Mouse (Mus musculus) hindbrain, embryonic 12.5 days (tissue): Measurements from ENCODE around the gene Pigk. TPM values are rescaled to one million over a fixed set of nuclear protein-coding genes. Genes with fewer than 3 reads are reported as not detected.
A peak's percentile ranks its signal among the peaks of the same experiment; 100 is the strongest.

Source experiments
- ATAC-seq: fragments of 200-750 bp; cut with Nextera tagmentation; 2 replicates; pipeline ENCODE4 v1.8.0; 2017; ENCODE audit warnings: moderate TSS enrichment; ENCODE audit not compliant: low FRiP score
- H3K27ac ChIP-seq: fragments of 300-500 bp; sonication (generic); 2 replicates; pipeline ENCODE4 v1.5.1; 2016; ENCODE audit warnings: mild to moderate bottlenecking
- H3K27me3 ChIP-seq: fragments of 300-500 bp; sonication (generic); 2 replicates; pipeline ENCODE4 v1.6.1; 2016; ENCODE audit warnings: mild to moderate bottlenecking
- H3K36me3 ChIP-seq: fragments of 300-500 bp; sonication (generic); 2 replicates; pipeline ENCODE4 v1.6.1; 2016; ENCODE audit warnings: mild to moderate bottlenecking
- H3K4me1 ChIP-seq: fragments of 300-500 bp; sonication (generic); 2 replicates; pipeline ENCODE4 v1.6.1; 2016
- H3K4me2 ChIP-seq: fragments of 300-500 bp; sonication (generic); replicated peaks from 2 replicates; pipeline ENCODE4 v1.6.1; 2016; ENCODE audit warnings: mild to moderate bottlenecking
- H3K4me3 ChIP-seq: fragments of 300-500 bp; sonication (generic); 2 replicates; pipeline ENCODE4 v1.5.1; 2016; ENCODE audit warnings: mild to moderate bottlenecking
- H3K9ac ChIP-seq: fragments of 300-500 bp; sonication (generic); 2 replicates; pipeline ENCODE4 v1.6.1; 2016; ENCODE audit warnings: mild to moderate bottlenecking, moderate library complexity
- H3K9me3 ChIP-seq: fragments of 300-500 bp; sonication (generic); replicated peaks from 2 replicates; pipeline ENCODE4 v1.6.1; 2016; ENCODE audit warnings: mild to moderate bottlenecking
- WGBS: fragments of 180-500 bp; shearing (Covaris S2); methylation state at CpG from one replicate; pipeline ENCODE4 v1.1.7; 2016; 5-methylcytosine and 5-hydroxymethylcytosine counted together
- polyA plus RNA-seq: library from polyadenylated mRNA; unstranded; fragments of >200 nt; fragmentation: Nextera tagmentation; extraction: Ambion mirVana; gene quantifications from 2 replicates; pipeline ENCODE4 v1.2.1, GENCODE M21; 2016

Pigk gene
- polyA plus RNA-seq, 1 experiment from 2014 or later: 46.1 TPM

DNA sequence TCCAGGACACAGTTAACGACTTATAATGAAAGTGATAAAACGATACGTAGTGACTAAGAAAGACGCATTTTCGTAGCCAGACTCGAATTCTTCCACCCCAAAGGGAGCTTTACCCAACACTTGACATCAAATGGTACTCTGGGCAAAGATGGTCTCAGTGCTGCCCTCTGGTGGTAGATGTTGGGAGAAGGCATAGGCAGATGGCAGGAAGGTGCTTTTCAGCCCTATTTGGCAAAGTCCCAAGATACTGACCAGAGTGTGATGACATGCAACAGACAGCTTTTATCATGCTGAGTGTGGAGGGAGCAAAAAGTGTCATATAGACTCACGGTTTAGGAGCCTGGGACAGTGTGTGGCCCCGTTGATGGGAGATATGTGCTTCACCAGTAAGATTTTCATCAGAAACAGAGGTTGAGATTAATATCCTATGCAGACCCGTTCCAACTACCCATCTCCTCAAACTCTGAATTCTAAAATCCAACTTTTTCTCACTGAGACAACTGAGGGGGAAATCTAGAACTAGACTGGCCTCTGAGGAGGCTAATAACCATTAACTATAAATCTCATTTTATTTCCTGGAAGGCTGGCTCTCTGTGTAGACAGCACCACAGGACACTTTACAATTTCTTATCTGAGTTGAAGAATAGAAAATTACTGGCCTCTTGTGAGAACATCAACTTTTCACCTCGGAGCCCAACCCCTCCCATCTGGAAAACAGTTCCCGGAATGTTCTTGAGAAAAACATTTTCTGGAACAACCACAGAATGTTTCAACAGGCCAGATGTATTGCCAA lies 244.7 kb downstream of the Pigk start:
- H3K36me3 ChIP-seq: no peaks in the 10 kb centered on the region
- no peak overlapping the region for H3K27ac ChIP-seq
- H3K4me3 ChIP-seq: no peak overlapping the region
- 73% methylated on average over 11 of the region's 11 CpGs for WGBS
- no peak for ATAC-seq
- no peaks in the 10 kb centered on the region for H3K9me3 ChIP-seq
- no peaks in the 10 kb centered on the region for H3K27me3 ChIP-seq
- no peak overlapping the region for H3K4me2 ChIP-seq
- 0 out of 2 replicates have a peak, but pooled peaks cover 4% of the 10 kb centered on the region for H3K4me1 ChIP-seq
- H3K9ac ChIP-seq: no peak overlapping the region

DNA sequence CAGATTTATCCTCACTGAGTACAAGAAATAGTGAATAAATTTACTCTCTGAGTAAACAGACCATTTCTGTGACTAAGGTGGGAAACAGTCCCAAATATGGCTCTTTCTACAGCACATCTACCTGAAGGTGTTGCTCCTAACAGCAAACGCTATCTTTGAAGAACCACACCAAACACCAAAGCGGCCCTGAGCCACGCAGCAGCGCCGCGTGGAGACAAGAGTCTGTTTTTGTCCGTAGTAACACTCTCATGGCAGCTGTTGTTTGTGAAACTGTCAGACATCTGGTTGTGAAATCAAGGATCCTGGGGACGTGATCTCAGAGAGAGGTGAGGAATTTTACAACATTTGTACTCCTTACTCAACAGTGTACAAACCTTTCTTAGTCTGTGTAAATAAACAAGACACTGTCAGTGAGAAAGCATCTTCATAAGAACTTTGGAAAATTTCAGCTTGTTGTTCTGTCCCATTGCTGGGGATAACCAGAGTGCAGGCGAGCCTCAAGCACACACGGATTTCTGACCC lies 248.0 kb downstream of the Pigk start:
- no peak overlapping the region for H3K4me3 ChIP-seq
- WGBS: 76% methylated on average over 10 of the region's 10 CpGs
- H3K36me3 ChIP-seq: no peaks in the 10 kb centered on the region
- no peak overlapping the region for H3K4me2 ChIP-seq
- H3K27ac ChIP-seq: no peak overlapping the region
- no peaks in the 10 kb centered on the region for H3K9me3 ChIP-seq
- H3K27me3 ChIP-seq: no peaks in the 10 kb centered on the region
- H3K4me1 ChIP-seq: no peaks in the 10 kb centered on the region
- no peak for ATAC-seq
- no peak overlapping the region for H3K9ac ChIP-seq

DNA sequence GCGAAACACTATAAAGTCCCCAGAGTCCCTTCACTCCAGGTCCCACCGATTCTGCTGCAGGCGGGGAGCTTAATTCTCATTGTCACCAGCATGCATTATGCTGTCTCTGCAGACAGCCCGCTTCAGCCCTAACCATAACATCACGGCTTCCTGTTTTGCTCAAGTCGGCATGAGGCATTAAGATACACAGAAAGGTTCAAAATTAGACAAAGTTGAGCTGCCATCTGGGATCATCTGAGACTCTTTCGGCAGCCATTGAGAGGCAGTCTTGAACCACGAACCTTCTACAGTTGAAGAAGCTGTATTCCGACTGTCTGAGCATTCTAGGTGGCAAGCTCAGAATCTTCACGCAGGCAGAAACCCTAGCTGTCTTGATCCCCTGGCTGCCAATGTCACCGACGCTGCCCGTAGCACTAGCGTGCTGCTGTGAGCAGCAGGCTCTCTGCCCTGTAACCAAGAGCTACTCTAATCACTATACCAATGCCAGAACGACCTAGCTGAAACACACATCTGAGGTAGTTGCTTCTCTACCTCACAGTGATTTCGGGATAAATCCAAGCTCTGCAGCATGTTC lies 256.0 kb downstream of the Pigk start:
- WGBS: 70% methylated on average over 16 of the region's 16 CpGs
- no peak for ATAC-seq
- Histone ChIP-seq H3K4me2 (no peak overlapping the region), H3K9me3 (no peaks in the 10 kb centered on the region), H3K4me1 (no peaks in the 10 kb centered on the region), H3K4me3 (no peak overlapping the region), H3K27ac (no peak overlapping the region), H3K9ac (no peak overlapping the region), H3K36me3 (no peaks in the 10 kb centered on the region), H3K27me3 (no peaks in the 10 kb centered on the region)

DNA sequence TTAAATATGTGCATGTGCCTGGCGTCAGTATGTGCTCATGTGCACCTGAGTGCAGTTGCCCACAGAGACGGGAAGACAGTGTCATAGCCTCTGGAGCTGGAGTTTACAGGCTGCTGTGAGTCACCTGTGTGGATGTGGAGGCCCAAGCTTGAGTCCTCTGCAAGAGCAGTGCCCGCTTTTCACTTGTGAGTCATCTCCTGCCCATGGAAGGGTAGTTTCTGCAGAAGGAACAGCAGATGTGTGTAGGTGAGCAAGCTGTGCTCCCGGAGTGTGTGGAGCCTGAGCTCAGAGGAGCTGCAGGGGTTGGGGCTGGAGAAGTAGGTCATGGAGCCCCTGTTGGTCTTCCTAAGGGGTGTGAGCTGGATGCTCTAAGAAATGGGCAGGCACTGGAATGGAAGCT lies 257.5 kb downstream of the Pigk start:
- H3K27me3 ChIP-seq: no peaks in the 10 kb centered on the region
- no peak overlapping the region for H3K4me2 ChIP-seq
- WGBS: 85% methylated on average over 4 of the region's 4 CpGs
- H3K4me3 ChIP-seq: no peak overlapping the region
- H3K27ac ChIP-seq: no peak overlapping the region
- H3K9ac ChIP-seq: no peak overlapping the region
- no peak for ATAC-seq
- H3K36me3 ChIP-seq: no peaks in the 10 kb centered on the region
- no peaks in the 10 kb centered on the region for H3K9me3 ChIP-seq
- H3K4me1 ChIP-seq: no peaks in the 10 kb centered on the region

DNA sequence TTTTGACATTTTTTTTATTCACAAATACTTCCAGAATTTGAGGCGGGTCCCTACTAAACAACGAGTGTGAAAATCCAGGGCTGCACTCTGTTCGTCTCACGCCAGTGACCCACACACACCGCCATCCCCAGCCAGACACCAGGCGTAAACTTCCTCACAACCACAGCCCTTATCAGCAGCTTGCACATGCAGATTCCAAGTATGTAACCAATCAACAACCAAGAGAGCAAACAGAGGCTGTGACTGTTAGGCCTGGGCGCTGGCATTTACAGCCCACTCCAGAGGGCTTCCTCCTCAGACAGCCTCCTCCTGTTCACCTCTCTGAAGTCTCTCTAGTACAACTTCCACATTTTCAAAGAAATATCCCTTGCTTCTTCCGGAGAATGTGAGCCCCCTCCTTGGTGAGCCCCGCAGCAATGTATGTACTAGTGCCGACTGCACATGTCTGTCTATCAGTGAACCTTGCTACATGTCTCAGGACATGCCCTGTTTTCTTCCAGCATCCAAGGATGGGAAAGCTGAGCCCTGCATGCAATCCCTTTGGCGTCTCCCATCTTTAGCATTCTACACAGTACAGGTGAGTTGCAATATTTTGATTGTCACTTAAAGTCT lies 265.7 kb downstream of the Pigk start:
- Histone ChIP-seq H3K4me3 (no peak overlapping the region), H3K27ac (no peak overlapping the region), H3K9ac (no peak overlapping the region; the same call in 1 of the 2 replicates), H3K9me3 (no peaks in the 10 kb centered on the region), H3K27me3 (peaks cover 16% of the 10 kb centered on the region; the same call in 1 of the 2 replicates), H3K4me1 (peaks cover 28% of the 10 kb centered on the region), H3K36me3 (no peaks in the 10 kb centered on the region), H3K4me2 (peak overlapping the region; percentile 96)
- 76% methylated on average over 11 of the region's 11 CpGs for WGBS
- ATAC-seq: no peak

DNA sequence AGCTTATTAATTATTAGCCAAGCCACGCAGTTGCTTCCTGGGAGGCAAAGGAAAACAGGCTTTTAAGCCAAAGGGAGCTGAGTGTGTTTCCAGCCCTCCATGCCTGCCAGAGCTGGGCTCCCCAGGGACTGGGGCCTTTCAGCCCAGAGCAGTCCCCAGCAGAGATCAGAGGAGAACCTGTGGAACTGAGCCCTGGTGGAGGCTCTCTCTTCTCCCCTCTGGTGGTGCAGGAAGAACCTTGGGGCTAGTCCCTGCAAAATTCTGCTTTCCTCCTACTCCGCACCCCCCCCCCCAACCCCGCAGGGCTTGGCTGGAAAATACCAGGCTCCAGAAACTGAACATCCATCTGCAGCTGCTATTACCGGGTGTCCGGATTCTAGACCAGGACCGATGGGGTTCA lies 266.5 kb downstream of the Pigk start:
- Histone ChIP-seq H3K9me3 (no peaks in the 10 kb centered on the region), H3K4me1 (peaks cover 28% of the 10 kb centered on the region), H3K4me3 (peak overlapping the region; percentile 56), H3K36me3 (no peaks in the 10 kb centered on the region), H3K4me2 (peak overlapping the region; percentile 96), H3K27ac (no peak overlapping the region), H3K27me3 (peaks cover 16% of the 10 kb centered on the region; the same call in 1 of the 2 replicates), H3K9ac (peak overlapping the region; percentile 67)
- WGBS: 11% methylated on average over 5 of the region's 6 CpGs
- ATAC-seq: no peak

DNA sequence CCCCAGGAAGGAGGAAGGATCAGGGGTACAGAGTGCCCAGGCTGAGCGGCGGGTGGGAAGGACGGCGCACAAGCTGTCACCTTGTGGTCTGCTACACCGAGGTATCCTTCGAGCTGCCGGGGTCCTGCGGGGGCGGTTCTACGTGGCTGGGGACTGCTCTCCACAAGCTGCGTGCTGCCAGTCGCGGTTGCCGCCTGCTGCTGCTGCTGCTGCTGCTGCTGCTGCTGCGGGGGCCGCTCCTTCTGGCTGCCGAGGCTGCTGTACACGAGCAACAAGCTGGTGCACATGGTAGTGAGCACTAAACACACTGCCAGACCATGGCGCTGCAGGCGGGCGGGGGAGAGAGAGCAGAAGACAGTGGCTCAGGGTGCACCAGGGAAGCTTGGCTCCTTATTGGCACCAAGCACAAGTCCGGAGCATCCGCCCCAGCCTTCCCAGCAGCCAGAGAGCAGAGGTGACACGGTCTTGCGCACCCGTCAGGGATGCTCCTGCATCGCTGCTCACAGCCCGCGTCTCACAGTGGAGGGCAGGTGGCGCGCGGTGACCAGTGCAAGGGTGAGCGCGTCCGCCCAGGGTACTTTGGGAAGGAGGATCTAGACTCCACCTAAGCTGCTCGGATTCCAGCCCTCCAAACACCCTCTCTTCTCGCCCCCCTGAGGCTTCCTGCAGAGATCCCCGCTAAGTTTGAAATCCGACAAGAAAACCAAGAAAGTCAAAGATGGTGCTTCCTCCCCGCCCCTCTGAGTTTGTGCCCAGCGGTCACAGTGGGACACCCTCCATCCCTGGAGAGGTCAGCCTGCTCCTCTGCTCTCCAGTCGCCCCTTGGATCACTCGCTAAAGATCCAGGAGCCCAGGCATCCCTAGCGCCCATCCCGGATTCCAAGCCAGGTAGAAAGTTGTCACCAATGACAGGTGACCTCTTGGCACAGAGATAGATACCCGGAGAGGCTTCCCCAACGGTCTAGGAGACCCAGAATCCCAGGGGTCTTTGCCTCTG lies 267.4 kb downstream of the Pigk start:
- Histone ChIP-seq H3K27me3 (peaks cover 16% of the 10 kb centered on the region; the same call in 1 of the 2 replicates), H3K4me1 (peaks cover 28% of the 10 kb centered on the region), H3K9ac (peak overlapping the region; percentile 67), H3K4me2 (peak overlapping the region; percentile 96), H3K4me3 (peak overlapping the region; percentile 56), H3K36me3 (no peaks in the 10 kb centered on the region), H3K27ac (peak overlapping the region; percentile 60), H3K9me3 (no peaks in the 10 kb centered on the region)
- peak; percentile 77 for ATAC-seq
- WGBS: under 1% methylated on average over 47 of the region's 47 CpGs

DNA sequence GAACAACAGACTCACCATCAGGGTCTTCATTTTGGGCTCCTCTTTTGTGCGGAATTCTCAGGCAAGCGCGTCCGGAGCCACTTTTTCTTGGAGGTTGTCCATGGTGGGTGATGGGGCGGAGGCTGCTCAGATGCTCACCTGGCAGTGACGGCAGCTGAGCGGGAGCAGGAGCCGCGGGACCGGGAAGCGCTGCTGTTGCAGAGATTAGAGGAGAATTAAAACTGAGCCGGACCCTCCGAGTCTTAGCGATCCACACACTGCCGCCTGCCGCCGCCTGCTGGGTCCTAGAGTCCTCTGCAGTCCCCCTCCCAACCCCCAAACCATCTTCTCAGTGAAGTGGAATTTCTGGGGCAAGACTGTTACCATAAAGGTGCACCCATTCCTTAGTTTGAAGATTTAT lies 268.1 kb downstream of the Pigk start, which contains the start of gene St6galnac5:
St6galnac5 (minus strand) TSS at position 259 of the 400 bp plus-strand sequence.
- H3K27ac ChIP-seq: peak within 1 kb of the TSS; percentile 60
- peaks cover 16% of the 10 kb centered on the region; the same call in 1 of the 2 replicates for H3K27me3 ChIP-seq
- peaks cover 28% of the 10 kb centered on the region for H3K4me1 ChIP-seq
- H3K36me3 ChIP-seq: no peaks in the 10 kb centered on the region
- peak; percentile 46 for ATAC-seq
- H3K4me3 ChIP-seq: peak within 1 kb of the TSS; percentile 56
- peak within 1 kb of the TSS; percentile 67 for H3K9ac ChIP-seq
- WGBS: under 1% methylated on average over 17 of the region's 17 CpGs
- H3K9me3 ChIP-seq: no peaks in the 10 kb centered on the region
- peak within 1 kb of the TSS; percentile 96 for H3K4me2 ChIP-seq

DNA sequence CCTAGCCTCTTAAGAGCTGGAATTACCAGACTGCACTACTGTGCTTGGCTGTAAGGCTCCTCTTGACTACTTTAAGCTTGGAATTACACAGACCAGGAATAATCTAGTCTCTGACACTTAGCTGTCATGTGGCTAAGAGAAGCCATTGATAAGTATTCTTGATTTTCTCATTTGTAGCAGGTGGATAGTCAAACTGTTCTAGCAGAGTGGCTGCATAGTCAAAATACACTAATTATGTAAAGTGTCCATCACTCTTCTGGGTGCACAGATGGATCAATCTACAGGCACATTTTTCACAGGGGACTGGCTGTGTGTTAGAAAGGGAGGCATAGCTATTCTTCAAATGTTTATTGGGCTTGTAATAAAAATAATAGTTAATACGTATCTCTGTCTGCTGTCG lies 276.9 kb downstream of the Pigk start:
- Histone ChIP-seq H3K4me1 (no peaks in the 10 kb centered on the region), H3K36me3 (no peaks in the 10 kb centered on the region), H3K9me3 (no peaks in the 10 kb centered on the region), H3K27me3 (no peaks in the 10 kb centered on the region), H3K27ac (no peak overlapping the region), H3K4me2 (no peak overlapping the region), H3K4me3 (no peak overlapping the region), H3K9ac (no peak overlapping the region)
- no peak for ATAC-seq
- WGBS: 89% methylated on average over 2 of the region's 2 CpGs

DNA sequence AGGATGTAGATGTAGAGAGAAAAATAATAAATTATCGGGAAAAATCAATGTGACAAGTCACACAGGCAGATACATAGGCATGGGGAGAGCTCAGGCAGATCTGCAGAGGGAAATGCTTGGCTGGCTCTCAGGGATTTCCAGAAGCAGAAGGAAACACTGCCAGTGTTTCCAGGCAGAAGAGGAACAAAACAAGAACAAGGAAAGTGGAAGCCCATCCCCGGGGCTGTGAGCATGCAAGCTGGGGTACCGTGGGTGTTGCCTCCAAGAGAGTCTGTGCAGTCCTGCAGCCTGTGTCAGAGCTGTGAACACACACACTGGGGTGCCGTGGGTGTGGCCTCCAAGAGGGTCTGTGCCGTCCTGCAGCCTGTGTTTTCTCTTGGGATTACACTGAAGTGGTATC lies 279.7 kb downstream of the Pigk start:
- no peak overlapping the region for H3K4me3 ChIP-seq
- no peak overlapping the region for H3K27ac ChIP-seq
- no peaks in the 10 kb centered on the region for H3K36me3 ChIP-seq
- H3K9ac ChIP-seq: no peak overlapping the region
- H3K4me1 ChIP-seq: 0 out of 2 replicates have a peak, but pooled peaks cover under 1% of the 10 kb centered on the region
- no peaks in the 10 kb centered on the region for H3K27me3 ChIP-seq
- no peak for ATAC-seq
- H3K4me2 ChIP-seq: no peak overlapping the region
- H3K9me3 ChIP-seq: no peaks in the 10 kb centered on the region
- 61% methylated on average over 5 of the region's 5 CpGs for WGBS

DNA sequence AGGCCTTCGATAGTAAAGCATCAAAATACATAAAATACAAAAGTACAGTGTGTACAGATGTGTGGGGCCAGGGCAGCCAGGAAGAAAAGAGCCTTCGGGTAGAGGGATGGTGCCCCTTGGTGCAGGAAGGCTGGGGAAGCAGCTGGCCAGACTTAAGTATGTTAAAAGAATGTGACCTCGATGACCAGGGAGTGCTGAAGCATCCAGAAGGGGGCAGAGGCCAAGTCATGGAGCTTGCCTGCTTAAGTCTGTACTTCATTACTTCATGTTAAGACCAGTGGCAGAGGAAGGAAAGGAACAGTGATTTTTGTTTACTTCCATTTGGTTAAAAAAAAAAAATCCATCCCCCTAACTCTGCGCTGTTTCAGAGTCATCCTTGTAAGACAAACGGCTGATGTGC lies 284.2 kb downstream of the Pigk start:
- 0 out of 2 replicates have a peak, but pooled peaks cover 7% of the 10 kb centered on the region for H3K4me1 ChIP-seq
- WGBS: 60% methylated on average over 5 of the region's 5 CpGs

More for the DNA sequence above, 284.2 kb downstream of the Pigk start:
- Histone ChIP-seq H3K9me3 (no peaks in the 10 kb centered on the region), H3K9ac (no peak overlapping the region), H3K27me3 (no peaks in the 10 kb centered on the region), H3K4me2 (no peak overlapping the region), H3K4me3 (no peak overlapping the region), H3K36me3 (no peaks in the 10 kb centered on the region), H3K27ac (no peak overlapping the region)
- no peak for ATAC-seq
